Mouse (Mus musculus) gastrocnemius, adult 8-10 months (tissue): Measurements from ENCODE around the gene Svs1. TPM values are rescaled to one million over a fixed set of nuclear protein-coding genes. Genes with fewer than 3 reads are reported as not detected.
A peak's percentile ranks its signal among the peaks of the same experiment; 100 is the strongest.

Experiments used
- DNase-seq, 2 experiments: peaks; one replicate each; pipeline ENCODE4 v3.0.0; 2022; ENCODE audit warnings: low spot score in 2 of 2
- total RNA-seq, 4 experiments: library from RNA; stranded (reverse); gene quantifications; 2 replicates each; pipeline ENCODE4 v1.2.4; 2022

Svs1 gene
- total RNA-seq, 4 experiments from 2014 or later: not detected

GRCm38 (mm10) chr6:49011191-49011590, 24.5 kb downstream of the Svs1 start:
- no peak for DNase-seq

DNA sequence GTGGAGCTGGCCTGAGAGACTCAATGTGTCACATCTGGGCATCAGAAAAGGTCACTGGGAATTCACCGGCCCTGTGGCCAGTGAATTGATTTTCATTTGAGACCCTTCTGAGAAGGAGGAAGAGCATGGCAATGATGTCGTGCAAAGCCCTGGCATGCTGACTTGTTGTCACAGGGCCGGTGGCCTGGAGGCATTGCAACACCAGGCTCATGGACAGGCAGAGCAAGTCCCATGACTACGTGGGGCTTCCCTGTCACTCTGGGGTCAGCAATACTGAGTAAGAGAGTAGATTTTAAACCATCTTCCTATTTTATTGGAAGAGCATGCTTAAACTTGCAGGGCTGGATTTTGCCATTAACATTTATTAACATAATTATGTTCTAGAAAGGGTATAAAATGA, 26.4 kb downstream of the Svs1 start:
- DNase-seq: no peak

DNA sequence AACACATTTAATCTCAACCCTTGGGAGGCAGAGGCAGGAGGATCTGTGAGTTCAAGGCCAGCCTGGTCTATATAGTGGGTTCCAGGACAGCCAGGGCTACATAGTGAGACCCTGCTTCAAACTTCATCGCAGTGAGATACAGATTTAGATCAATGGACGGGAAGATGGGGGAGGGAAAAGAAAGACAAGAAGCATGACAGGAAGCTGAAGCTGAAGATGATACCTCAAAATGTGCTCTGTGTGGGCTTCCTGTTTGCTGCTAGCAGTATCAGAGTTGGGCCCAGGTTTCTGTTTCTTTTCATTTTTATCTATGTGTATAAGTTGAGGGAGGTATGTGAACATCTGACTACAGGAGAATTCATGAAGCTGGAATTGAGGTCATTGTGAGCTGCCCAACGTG, 26.8 kb downstream of the Svs1 start:
- no peak for DNase-seq

DNA sequence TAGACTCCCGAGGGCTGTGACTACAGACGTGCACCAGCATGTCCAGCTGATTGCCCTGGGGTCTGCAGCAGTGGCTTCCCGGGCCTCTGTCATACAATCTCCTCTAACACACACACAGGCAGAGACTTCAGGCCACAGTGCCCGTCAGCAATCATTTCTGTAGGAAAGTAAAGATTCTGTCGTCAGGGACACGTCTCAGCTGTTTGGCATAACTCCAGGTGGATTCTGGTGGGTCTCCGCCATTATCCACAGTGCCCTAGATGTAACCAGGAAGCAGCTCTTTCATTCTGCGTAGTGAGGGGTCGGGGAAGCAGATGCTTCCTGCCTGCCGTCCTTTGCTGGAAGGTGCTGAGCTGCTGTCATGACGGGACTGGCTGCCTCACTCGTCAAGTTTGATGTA, 30.5 kb downstream of the Svs1 start:
- DNase-seq: no peak

GRCm38 (mm10) chr6:49019341-49019740, 32.7 kb downstream of the Svs1 start:
- DNase-seq: no peak

- DNase-seq: peak; percentile 15 to 35
Measured at GRCm38 (mm10) chr6:49021141-49022012, 34.7 kb downstream of the Svs1 start.

DNA sequence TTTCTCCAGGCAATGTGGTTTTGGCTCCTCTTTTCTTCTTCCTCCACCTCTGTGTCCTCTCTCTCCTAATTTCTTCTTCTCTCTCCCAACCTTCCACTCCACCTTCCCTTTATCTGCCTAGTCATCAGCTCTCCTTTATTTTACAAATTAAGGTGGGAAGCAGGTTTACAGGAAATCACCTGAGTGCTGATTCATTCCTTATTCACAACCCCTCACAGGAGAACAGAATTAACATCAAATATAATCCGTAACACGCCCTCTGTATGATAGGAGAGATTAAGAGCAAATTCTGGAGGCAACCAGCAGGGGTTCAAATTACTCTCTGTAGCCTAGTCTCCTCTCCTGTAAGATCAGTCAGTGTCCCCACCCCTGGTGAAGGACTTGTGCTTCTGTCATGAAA, 35.7 kb downstream of the Svs1 start:
- DNase-seq: no peak

GRCm38 (mm10) chr6:49023315-49023714, 36.7 kb downstream of the Svs1 start:
- DNase-seq: no peak

GRCm38 (mm10) chr6:49025290-49025689, 38.6 kb downstream of the Svs1 start:
- DNase-seq: no peak

GRCm38 (mm10) chr6:49026496-49026895, 39.8 kb downstream of the Svs1 start:
- DNase-seq: no peak

DNA sequence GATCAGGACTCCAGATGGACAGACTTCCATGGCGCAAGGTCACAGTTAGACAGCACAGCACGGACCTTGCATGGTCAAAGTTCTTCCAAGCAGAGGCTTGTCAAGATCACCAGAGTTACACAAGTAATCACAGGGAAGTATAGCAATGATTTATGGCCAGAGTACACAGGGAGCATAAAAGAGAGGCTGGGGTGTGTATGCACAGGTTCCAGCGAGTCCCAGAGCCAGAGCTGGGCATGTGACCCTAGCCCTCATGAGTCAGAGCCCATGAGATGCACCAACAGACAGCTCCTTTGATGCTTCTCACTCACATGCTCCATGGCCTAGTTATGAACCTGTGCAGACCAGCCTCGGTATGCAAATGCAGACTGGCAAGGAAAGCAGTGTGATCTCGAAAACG, 41.4 kb downstream of the Svs1 start:
- DNase-seq: no peak

GRCm38 (mm10) chr6:49028708-49029107, 42.0 kb downstream of the Svs1 start:
- DNase-seq: no peak

GRCm38 (mm10) chr6:49031230-49031629, 44.6 kb downstream of the Svs1 start:
- DNase-seq: no peak

- no peak for DNase-seq
Measured at GRCm38 (mm10) chr6:49032783-49033182, 46.1 kb downstream of the Svs1 start.

GRCm38 (mm10) chr6:49036275-49037267, 49.9 kb downstream of the Svs1 start, which contains the start of gene Gpnmb:
Gpnmb (plus strand) TSS chr6:49036546.
- DNase-seq: no peak

DNA sequence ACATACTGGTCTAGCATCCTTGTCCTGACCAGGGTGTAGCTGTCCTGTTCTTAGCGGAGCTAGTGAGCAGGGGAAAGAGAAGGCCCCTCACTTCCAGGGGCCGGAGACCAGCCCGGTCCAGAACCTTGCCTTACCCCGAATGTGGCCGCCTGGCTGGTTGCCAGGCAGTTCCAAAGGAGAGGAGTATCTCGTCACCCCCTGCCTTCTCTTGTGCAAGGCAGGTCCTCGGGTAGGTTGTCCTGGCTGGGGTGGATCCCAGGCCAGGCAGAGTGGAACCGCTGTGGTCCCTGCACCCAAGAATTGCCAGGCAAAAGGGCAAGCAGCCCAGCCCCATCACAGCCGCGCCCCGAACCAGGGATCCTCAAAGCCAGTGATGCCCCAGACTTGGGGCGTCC, 50.6 kb downstream of the Svs1 start:
- DNase-seq: no peak

DNA sequence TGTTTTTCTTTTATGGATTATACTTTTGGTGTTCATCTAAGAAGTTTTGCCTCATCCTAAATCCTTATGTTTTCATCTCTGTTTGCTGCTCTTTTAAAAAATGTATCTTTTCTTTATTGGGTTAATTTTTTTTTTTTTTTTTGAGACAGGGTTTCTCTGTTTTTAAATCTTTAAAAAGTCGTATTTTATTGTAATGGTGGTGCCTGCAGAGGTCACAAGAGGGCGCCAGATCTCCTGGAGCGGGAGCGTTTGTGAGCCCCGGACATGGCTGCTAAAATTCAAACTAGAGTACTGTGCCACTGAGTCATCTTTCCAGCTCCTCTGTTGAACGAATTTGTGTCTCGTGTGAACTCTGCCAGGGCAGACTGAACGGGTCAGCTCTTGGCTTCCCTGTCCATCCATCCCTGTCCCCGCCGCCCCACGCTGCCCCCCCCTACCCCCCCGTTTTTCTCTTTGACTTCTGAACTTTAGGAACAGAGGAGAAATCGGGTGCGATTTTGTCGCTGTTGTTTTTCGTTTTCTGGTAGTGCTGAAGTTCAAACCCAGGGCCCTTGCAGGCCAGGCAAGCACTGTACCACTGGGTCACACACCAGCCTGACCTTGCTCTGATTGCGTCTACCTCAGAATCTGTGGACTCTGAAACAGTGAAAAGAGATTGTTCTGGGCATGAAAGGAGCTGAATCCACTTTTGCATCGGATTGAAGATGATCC, 53.0 kb downstream of the Svs1 start:
- DNase-seq: peak in 1 of 2 experiments; percentile 11
